Mouse (Mus musculus): ENCODE results near the gene Rep15. TPM values are rescaled to one million over a fixed set of nuclear protein-coding genes. Genes with fewer than 3 reads are reported as not detected.

Gene Rep15
- polyA plus RNA-seq, 1 experiment = 6.3 TPM

GRCm38 (mm10) chr6:147049239-147049805, 16.9 kb downstream of the Rep15 start:
- Histone ChIP-seq H3K4me3 (ENCODE audit: low read depth, low read length) (no peak overlapping the region), H3K27ac (ENCODE audit: insufficient read depth, low read depth, low read length) (no peak overlapping the region), H3K36me3 (ENCODE audit: control insufficient read depth, insufficient read depth, low read length) (peaks cover 46% of the 10 kb centered on the region), H3K4me1 (ENCODE audit: control insufficient read depth, insufficient read depth, insufficient read length, low read length) (no peaks in the 10 kb centered on the region), H3K27me3 (ENCODE audit: control insufficient read depth, insufficient read depth, low read length) (no peaks in the 10 kb centered on the region)
- WGBS = 94% methylated on average over 13 of the region's 13 CpGs
- no peak for TF ChIP-seq POLR2A (IDR thresholded peaks at IDR 0.05; ENCODE audit: low read depth, low read length)
- no peak for TF ChIP-seq CTCF (IDR thresholded peaks at IDR 0.05; ENCODE audit: extremely low read depth, insufficient read length, insufficient replicate concordance, low read depth, low read length)

GRCm38 (mm10) chr6:147051666-147052065, 19.3 kb downstream of the Rep15 start:
- H3K4me3 ChIP-seq (ENCODE audit: low read depth, low read length) = no peak overlapping the region
- peaks cover 57% of the 10 kb centered on the region for H3K36me3 ChIP-seq (ENCODE audit: control insufficient read depth, insufficient read depth, low read length)
- H3K27ac ChIP-seq (ENCODE audit: insufficient read depth, low read depth, low read length) = no peak overlapping the region
- TF ChIP-seq CTCF (IDR thresholded peaks at IDR 0.05; ENCODE audit: extremely low read depth, insufficient read length, insufficient replicate concordance, low read depth, low read length) (no peak), POLR2A (IDR thresholded peaks at IDR 0.05; ENCODE audit: low read depth, low read length) (no peak)
- no peaks in the 10 kb centered on the region for H3K4me1 ChIP-seq (ENCODE audit: control insufficient read depth, insufficient read depth, insufficient read length, low read length)
- H3K27me3 ChIP-seq (ENCODE audit: control insufficient read depth, insufficient read depth, low read length) = no peaks in the 10 kb centered on the region
- 92% methylated on average over 8 of the region's 8 CpGs for WGBS

- H3K27ac ChIP-seq (ENCODE audit: insufficient read depth, low read depth, low read length) = no peak overlapping the region
- H3K27me3 ChIP-seq (ENCODE audit: control insufficient read depth, insufficient read depth, low read length) = no peaks in the 10 kb centered on the region
- no peak overlapping the region for H3K4me3 ChIP-seq (ENCODE audit: low read depth, low read length)
- H3K4me1 ChIP-seq (ENCODE audit: control insufficient read depth, insufficient read depth, insufficient read length, low read length) = no peaks in the 10 kb centered on the region
- peaks cover 61% of the 10 kb centered on the region for H3K36me3 ChIP-seq (ENCODE audit: control insufficient read depth, insufficient read depth, low read length)
- TF ChIP-seq POLR2A (IDR thresholded peaks at IDR 0.05; ENCODE audit: low read depth, low read length) (no peak), CTCF (IDR thresholded peaks at IDR 0.05; ENCODE audit: extremely low read depth, insufficient read length, insufficient replicate concordance, low read depth, low read length) (no peak)
- 92% methylated on average over 9 of the region's 9 CpGs for WGBS
Observed at GRCm38 (mm10) chr6:147052440-147052839, 20.1 kb downstream of the Rep15 start.

- H3K27me3 ChIP-seq (ENCODE audit: control insufficient read depth, insufficient read depth, low read length) = no peaks in the 10 kb centered on the region
- H3K4me1 ChIP-seq (ENCODE audit: control insufficient read depth, insufficient read depth, insufficient read length, low read length) = no peaks in the 10 kb centered on the region
- H3K4me3 ChIP-seq (ENCODE audit: low read depth, low read length) = no peak overlapping the region
- TF ChIP-seq CTCF (IDR thresholded peaks at IDR 0.05; ENCODE audit: extremely low read depth, insufficient read length, insufficient replicate concordance, low read depth, low read length) (no peak), POLR2A (IDR thresholded peaks at IDR 0.05; ENCODE audit: low read depth, low read length) (no peak)
- peaks cover 58% of the 10 kb centered on the region for H3K36me3 ChIP-seq (ENCODE audit: control insufficient read depth, insufficient read depth, low read length)
- 92% methylated on average over 19 of the region's 19 CpGs for WGBS
- H3K27ac ChIP-seq (ENCODE audit: insufficient read depth, low read depth, low read length) = no peak overlapping the region
Observed at GRCm38 (mm10) chr6:147053785-147054646, 21.6 kb downstream of the Rep15 start.

GRCm38 (mm10) chr6:147055374-147055977, 23.1 kb downstream of the Rep15 start:
- H3K27me3 ChIP-seq (ENCODE audit: control insufficient read depth, insufficient read depth, low read length) = no peaks in the 10 kb centered on the region
- 86% methylated on average over 10 of the region's 10 CpGs for WGBS
- H3K4me1 ChIP-seq (ENCODE audit: control insufficient read depth, insufficient read depth, insufficient read length, low read length) = no peaks in the 10 kb centered on the region
- H3K36me3 ChIP-seq (ENCODE audit: control insufficient read depth, insufficient read depth, low read length) = peaks cover 53% of the 10 kb centered on the region
- no peak overlapping the region for H3K4me3 ChIP-seq (ENCODE audit: low read depth, low read length)
- H3K27ac ChIP-seq (ENCODE audit: insufficient read depth, low read depth, low read length) = no peak overlapping the region
- TF ChIP-seq POLR2A (IDR thresholded peaks at IDR 0.05; ENCODE audit: low read depth, low read length) (no peak), CTCF (IDR thresholded peaks at IDR 0.05; ENCODE audit: extremely low read depth, insufficient read length, insufficient replicate concordance, low read depth, low read length) (no peak)

GRCm38 (mm10) chr6:147059326-147059725, 26.9 kb downstream of the Rep15 start:
- Histone ChIP-seq H3K4me3 (ENCODE audit: low read depth, low read length) (no peak overlapping the region), H3K27ac (ENCODE audit: insufficient read depth, low read depth, low read length) (no peak overlapping the region), H3K27me3 (ENCODE audit: control insufficient read depth, insufficient read depth, low read length) (no peaks in the 10 kb centered on the region), H3K4me1 (ENCODE audit: control insufficient read depth, insufficient read depth, insufficient read length, low read length) (peaks cover 13% of the 10 kb centered on the region), H3K36me3 (ENCODE audit: control insufficient read depth, insufficient read depth, low read length) (peaks cover 43% of the 10 kb centered on the region)
- TF ChIP-seq CTCF (IDR thresholded peaks at IDR 0.05; ENCODE audit: extremely low read depth, insufficient read length, insufficient replicate concordance, low read depth, low read length) = no peak
- 80% methylated on average over 7 of the region's 7 CpGs for WGBS

GRCm38 (mm10) chr6:147061630-147062029, 29.2 kb downstream of the Rep15 start:
- Histone ChIP-seq H3K27me3 (ENCODE audit: control insufficient read depth, insufficient read depth, low read length) (no peaks in the 10 kb centered on the region), H3K4me1 (ENCODE audit: control insufficient read depth, insufficient read depth, insufficient read length, low read length) (peaks cover 24% of the 10 kb centered on the region), H3K27ac (ENCODE audit: insufficient read depth, low read depth, low read length) (no peak overlapping the region), H3K36me3 (ENCODE audit: control insufficient read depth, insufficient read depth, low read length) (peaks cover 31% of the 10 kb centered on the region), H3K4me3 (ENCODE audit: low read depth, low read length) (no peak overlapping the region)
- TF ChIP-seq CTCF (IDR thresholded peaks at IDR 0.05; ENCODE audit: extremely low read depth, insufficient read length, insufficient replicate concordance, low read depth, low read length) (no peak), POLR2A (IDR thresholded peaks at IDR 0.05; ENCODE audit: low read depth, low read length) (no peak)
- 40% methylated on average over 9 of the region's 9 CpGs for WGBS
